Mouse (Mus musculus): ENCODE measurements at regions not wholly inside any gene's neighbourhood (a gene's known extent, or its start where the extent isn't known, plus 50 kb on each side); places are given as distances from the start of the nearest gene placed in this dataset.

DNA sequence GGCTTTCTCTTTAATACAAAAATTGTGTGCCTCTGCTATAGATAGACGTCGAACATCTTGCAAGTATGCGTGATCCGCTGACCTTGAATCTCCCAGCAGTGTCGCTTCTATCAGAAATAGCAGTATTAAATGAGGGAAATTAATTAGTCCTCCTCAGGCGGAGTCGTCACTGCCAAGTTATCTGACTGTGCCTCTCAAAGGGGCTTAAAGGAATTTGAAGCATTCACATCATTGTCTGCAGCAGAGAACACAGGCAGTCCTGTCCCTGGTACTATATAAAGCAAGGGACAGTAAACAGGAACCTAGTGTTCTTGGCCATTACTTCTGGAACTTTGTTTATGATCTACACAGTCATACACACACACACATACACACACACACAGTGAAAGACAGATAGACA is 119.1 kb downstream of the Cox18 start:
- H3K4me1 ChIP-seq (ENCODE audit: control insufficient read depth, insufficient read depth, low read length): no peaks in the 10 kb centered on the region
- no peak overlapping the region for H3K4me3 ChIP-seq (replicated peaks; ENCODE audit: insufficient read depth, low read depth, low read length)
- no peaks in the 10 kb centered on the region for H3K27me3 ChIP-seq (ENCODE audit: control insufficient read depth, insufficient read depth, low read length)
- DNase-seq: peak in 1 of 2 experiments; percentile 15
- no peak overlapping the region for H3K27ac ChIP-seq (ENCODE audit: insufficient read depth, low read length)
- WGBS: 18% methylated on average over 7 of the region's 7 CpGs
- TF ChIP-seq POLR2A (IDR thresholded peaks at IDR 0.05; ENCODE audit: borderline replicate concordance, insufficient read depth, low read length) (no peak), CTCF (IDR thresholded peaks at IDR 0.05; ENCODE audit: borderline replicate concordance, insufficient read depth, low read depth, low read length) (no peak)

DNA sequence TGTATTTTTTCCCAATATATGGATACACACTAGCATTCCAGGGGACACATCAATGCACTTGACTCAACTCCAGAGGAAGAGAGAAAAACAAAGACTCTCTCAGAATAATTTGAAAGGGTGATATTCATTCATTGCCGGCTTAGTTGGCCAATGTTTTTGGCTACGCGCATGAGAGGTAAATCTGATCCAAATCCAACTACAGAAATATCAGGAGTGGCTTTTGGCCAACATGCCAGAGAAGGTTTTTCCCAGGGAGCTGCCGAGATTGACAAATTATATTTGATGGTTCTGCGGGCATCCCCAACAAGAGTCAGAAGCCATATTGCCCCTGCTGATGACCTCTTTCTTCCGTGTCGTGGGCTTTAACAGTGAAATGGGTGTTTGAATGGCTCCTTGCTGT is 135.3 kb downstream of the Cox18 start:
- DNase-seq: no peak
- 8% methylated on average over 7 of the region's 7 CpGs for WGBS
- H3K4me1 ChIP-seq (ENCODE audit: control insufficient read depth, insufficient read depth, low read length): no peaks in the 10 kb centered on the region
- no peak overlapping the region for H3K4me3 ChIP-seq (replicated peaks; ENCODE audit: insufficient read depth, low read depth, low read length)
- no peak for TF ChIP-seq POLR2A (IDR thresholded peaks at IDR 0.05; ENCODE audit: borderline replicate concordance, insufficient read depth, low read length)
- TF ChIP-seq CTCF (IDR thresholded peaks at IDR 0.05; ENCODE audit: borderline replicate concordance, insufficient read depth, low read depth, low read length): no peak
- no peak overlapping the region for H3K27ac ChIP-seq (ENCODE audit: insufficient read depth, low read length)
- no peaks in the 10 kb centered on the region for H3K27me3 ChIP-seq (ENCODE audit: control insufficient read depth, insufficient read depth, low read length)

DNA sequence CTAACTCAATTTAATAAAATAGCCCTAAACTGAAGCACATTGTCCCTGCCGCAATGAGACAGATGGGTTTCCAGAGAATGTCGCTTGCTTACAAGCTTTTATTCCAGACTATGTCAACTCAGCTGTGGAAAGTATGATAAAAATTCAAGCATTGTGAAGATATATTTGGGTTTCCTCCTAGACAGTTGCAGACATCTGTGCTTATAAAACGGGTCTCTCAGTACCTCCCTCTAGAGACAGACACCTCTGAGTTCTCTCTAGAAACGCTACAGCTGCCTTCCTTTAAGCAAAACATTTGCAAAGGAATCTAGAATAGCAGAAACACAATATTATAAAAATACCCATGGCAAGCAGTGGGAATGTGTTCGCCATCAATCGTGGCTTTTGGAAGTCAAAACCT is 137.3 kb downstream of the Cox18 start:
- WGBS: 93% methylated on average over 6 of the region's 6 CpGs
- Histone ChIP-seq H3K4me1 (ENCODE audit: control insufficient read depth, insufficient read depth, low read length) (no peaks in the 10 kb centered on the region), H3K4me3 (replicated peaks; ENCODE audit: insufficient read depth, low read depth, low read length) (no peak overlapping the region), H3K27me3 (ENCODE audit: control insufficient read depth, insufficient read depth, low read length) (no peaks in the 10 kb centered on the region), H3K27ac (ENCODE audit: insufficient read depth, low read length) (no peak overlapping the region)
- no peak for DNase-seq
- TF ChIP-seq CTCF (IDR thresholded peaks at IDR 0.05; ENCODE audit: borderline replicate concordance, insufficient read depth, low read depth, low read length) (no peak), POLR2A (IDR thresholded peaks at IDR 0.05; ENCODE audit: borderline replicate concordance, insufficient read depth, low read length) (no peak)

DNA sequence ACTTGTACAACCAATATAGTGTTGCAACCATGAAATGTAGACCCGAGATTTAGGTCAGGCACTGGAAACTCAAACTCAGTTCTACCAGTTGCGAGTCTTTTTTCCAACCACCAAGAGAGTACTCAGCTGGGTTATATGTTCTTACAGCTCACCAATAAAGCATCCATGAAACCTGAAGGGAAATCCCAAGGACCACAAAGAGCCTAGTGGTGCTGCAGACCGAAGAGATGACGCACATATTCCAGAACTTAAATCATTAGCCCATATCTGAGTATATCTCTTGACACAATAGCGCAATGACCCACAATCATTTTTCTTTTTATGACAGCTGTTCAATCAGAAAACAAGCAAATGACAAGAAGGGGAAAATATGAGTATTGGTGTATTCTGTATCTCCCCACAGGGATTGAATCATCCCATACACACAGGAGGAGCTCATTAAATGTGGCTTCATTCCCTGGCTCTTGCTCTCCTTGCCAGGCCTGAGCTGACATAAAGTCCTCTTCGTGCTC is 146.7 kb downstream of the Cox18 start:
- no peak for DNase-seq
- Histone ChIP-seq H3K4me1 (ENCODE audit: control insufficient read depth, insufficient read depth, low read length) (no peaks in the 10 kb centered on the region), H3K4me3 (replicated peaks; ENCODE audit: insufficient read depth, low read depth, low read length) (no peak overlapping the region), H3K27me3 (ENCODE audit: control insufficient read depth, insufficient read depth, low read length) (no peaks in the 10 kb centered on the region), H3K27ac (ENCODE audit: insufficient read depth, low read length) (no peak overlapping the region)
- TF ChIP-seq POLR2A (IDR thresholded peaks at IDR 0.05; ENCODE audit: borderline replicate concordance, insufficient read depth, low read length) (no peak), CTCF (IDR thresholded peaks at IDR 0.05; ENCODE audit: borderline replicate concordance, insufficient read depth, low read depth, low read length) (no peak)
- WGBS: 92% methylated on average over 6 of the region's 6 CpGs

DNA sequence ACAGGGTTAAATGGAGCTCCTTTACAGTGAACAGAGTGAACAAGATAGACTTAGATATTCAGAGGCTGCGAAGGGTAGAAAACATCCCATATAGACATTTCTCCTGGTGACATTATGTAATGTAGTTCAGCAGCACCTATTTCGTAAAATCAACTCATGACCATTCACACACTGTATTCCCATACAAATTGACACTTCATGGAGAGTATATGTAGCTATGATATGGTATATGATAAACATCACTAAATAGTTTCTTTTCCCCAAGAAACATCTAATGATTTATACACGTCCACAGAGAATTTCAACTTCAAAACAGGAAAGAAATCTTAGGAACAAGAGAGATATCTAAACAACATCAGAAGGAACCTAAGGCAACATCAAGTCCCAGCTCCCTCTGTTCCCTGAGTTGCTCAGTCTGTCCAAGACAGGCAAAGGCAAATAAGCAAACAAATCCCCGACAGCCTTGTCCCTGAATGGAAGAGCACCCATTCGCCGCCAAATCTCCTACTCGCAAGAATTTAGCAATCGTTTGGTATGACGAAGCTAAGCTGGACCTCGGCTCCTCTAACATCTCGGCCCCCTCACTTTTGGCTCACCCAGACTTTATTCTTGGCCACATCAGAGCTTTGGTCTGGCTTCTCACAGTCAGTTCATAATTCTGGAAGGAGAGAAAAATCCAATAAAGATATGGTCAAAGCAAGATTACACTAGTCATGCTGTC is 148.0 kb downstream of the Cox18 start:
- H3K4me3 ChIP-seq (replicated peaks; ENCODE audit: insufficient read depth, low read depth, low read length): no peak overlapping the region
- no peaks in the 10 kb centered on the region for H3K27me3 ChIP-seq (ENCODE audit: control insufficient read depth, insufficient read depth, low read length)
- WGBS: 85% methylated on average over 11 of the region's 11 CpGs
- H3K27ac ChIP-seq (ENCODE audit: insufficient read depth, low read length): no peak overlapping the region
- H3K4me1 ChIP-seq (ENCODE audit: control insufficient read depth, insufficient read depth, low read length): no peaks in the 10 kb centered on the region
- DNase-seq: no peak
- TF ChIP-seq POLR2A (IDR thresholded peaks at IDR 0.05; ENCODE audit: borderline replicate concordance, insufficient read depth, low read length) (no peak), CTCF (IDR thresholded peaks at IDR 0.05; ENCODE audit: borderline replicate concordance, insufficient read depth, low read depth, low read length) (no peak)

DNA sequence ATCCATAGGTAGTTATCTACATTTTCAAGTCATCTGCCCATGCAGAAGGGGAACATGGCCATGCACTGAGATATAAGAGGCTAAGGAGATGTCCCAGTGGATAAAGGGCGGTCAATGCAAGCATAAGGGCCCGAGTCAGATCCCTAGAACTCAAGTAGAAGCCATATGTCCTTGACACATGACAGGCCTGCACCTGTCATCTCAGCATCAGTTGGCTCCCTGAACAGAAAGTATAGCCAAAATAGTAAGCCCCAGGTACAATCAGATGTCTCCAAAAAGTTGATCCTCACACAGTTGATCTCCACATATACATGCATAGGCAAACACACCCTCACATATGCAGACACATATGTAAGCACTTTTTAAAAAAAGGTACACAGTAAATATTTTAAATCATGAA is 152.0 kb downstream of the Cox18 start:
- TF ChIP-seq POLR2A (IDR thresholded peaks at IDR 0.05; ENCODE audit: borderline replicate concordance, insufficient read depth, low read length) (no peak), CTCF (IDR thresholded peaks at IDR 0.05; ENCODE audit: borderline replicate concordance, insufficient read depth, low read depth, low read length) (no peak)
- peak in 1 of 2 experiments; percentile 1 for DNase-seq
- H3K4me1 ChIP-seq (ENCODE audit: control insufficient read depth, insufficient read depth, low read length): no peaks in the 10 kb centered on the region
- no peak overlapping the region for H3K27ac ChIP-seq (ENCODE audit: insufficient read depth, low read length)
- no peaks in the 10 kb centered on the region for H3K27me3 ChIP-seq (ENCODE audit: control insufficient read depth, insufficient read depth, low read length)
- WGBS: 32% methylated on average over 2 of the region's 2 CpGs
- H3K4me3 ChIP-seq (replicated peaks; ENCODE audit: insufficient read depth, low read depth, low read length): no peak overlapping the region

DNA sequence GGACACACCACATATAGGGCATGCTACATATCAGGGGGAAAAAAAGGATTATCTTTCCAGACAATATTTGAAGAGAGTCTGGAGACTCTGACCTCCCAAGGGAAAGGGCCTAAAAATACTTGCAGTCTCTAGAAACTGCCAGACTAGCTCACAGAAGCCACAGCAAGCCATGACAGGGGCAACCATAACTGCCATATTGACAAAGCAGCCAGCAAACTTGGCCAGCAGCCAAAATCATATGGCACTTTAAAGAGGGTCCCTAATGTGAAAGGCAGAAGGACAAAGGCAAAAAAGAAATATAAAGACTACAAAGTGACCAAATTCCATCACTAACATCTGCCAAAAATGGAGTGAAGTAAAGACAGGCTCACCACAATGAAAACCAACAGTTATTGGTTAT is 155.2 kb downstream of the Cox18 start:
- Histone ChIP-seq H3K4me3 (replicated peaks; ENCODE audit: insufficient read depth, low read depth, low read length) (no peak overlapping the region), H3K4me1 (ENCODE audit: control insufficient read depth, insufficient read depth, low read length) (no peaks in the 10 kb centered on the region), H3K27ac (ENCODE audit: insufficient read depth, low read length) (no peak overlapping the region), H3K27me3 (ENCODE audit: control insufficient read depth, insufficient read depth, low read length) (no peaks in the 10 kb centered on the region)
- TF ChIP-seq CTCF (IDR thresholded peaks at IDR 0.05; ENCODE audit: borderline replicate concordance, insufficient read depth, low read depth, low read length) (no peak), POLR2A (IDR thresholded peaks at IDR 0.05; ENCODE audit: borderline replicate concordance, insufficient read depth, low read length) (no peak)
- DNase-seq: no peak

DNA sequence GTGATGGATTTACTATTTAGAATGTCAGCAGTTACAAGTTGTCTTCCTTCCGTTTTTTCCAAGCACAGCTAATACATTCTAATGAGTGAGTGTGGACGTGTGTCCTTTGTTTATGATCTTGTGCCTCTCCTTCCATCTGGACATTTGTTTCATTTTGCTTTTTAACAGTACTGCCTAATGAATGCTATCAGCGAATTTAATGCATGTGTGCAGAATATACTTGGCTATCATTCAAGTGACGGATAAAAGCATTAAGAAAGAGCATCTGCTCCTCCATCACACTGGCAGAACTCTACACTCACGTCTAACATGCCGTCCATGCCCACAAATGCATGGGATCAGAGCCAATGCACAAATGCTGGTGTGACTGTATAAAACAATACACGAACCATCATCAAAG is 156.0 kb downstream of the Cox18 start:
- Histone ChIP-seq H3K27ac (ENCODE audit: insufficient read depth, low read length) (no peak overlapping the region), H3K27me3 (ENCODE audit: control insufficient read depth, insufficient read depth, low read length) (no peaks in the 10 kb centered on the region), H3K4me3 (replicated peaks; ENCODE audit: insufficient read depth, low read depth, low read length) (no peak overlapping the region), H3K4me1 (ENCODE audit: control insufficient read depth, insufficient read depth, low read length) (no peaks in the 10 kb centered on the region)
- DNase-seq: no peak
- WGBS: 38% methylated on average over 7 of the region's 7 CpGs
- no peak for TF ChIP-seq CTCF (IDR thresholded peaks at IDR 0.05; ENCODE audit: borderline replicate concordance, insufficient read depth, low read depth, low read length)
- TF ChIP-seq POLR2A (IDR thresholded peaks at IDR 0.05; ENCODE audit: borderline replicate concordance, insufficient read depth, low read length): no peak
